Comparison of ENCODE assay signal across 10 mouse cellular contexts in the genomic region with DNA sequence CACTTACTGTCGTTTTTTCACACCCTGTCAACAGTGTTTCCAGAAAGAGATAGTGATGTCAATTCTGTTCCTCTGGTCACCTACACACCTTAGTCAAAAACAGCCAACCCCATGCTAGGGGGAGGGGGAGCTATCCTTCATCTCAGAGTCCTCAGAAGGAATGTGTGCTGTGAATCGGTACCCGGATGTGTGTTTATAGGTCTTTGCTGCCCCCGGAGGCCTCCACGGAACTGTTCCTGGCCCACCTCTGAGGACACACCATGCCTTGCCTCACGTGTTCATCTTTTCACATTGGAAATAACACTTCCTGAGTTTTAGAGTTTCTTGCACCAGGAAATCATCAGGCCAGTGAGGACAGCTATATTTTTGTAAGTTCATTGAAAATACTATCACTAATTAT. TPM values are rescaled to one million over a fixed set of nuclear protein-coding genes. Genes with fewer than 3 reads are reported as not detected.
DNase-seq lines count a peak whose midpoint lies in the region; ATAC-seq lines count a peak whose summit lies in the region.
"Had no signal": no experiment of that assay in that cellular context is flagged by ENCODE, and none has a peak within 500 bp of the region (broad histone marks: within the 10 kb centered on the region; RNA-seq: fewer than 3 reads in every experiment).

No protein-coding gene starts in this region.

- ATAC-seq in forebrain, embryonic 14.5 days, result no peak
- no peak for ATAC-seq in forebrain, embryonic 15.5 days (replicated peaks)
- no peak for ATAC-seq in midbrain, embryonic 14.5 days (ENCODE audit: low FRiP score, low TSS enrichment)
- ATAC-seq in midbrain, embryonic 16.5 days, result no peak

- no peak overlapping the region for H3K4me2 ChIP-seq in forebrain, embryonic 14.5 days (ENCODE audit: low read length)
- no peak overlapping the region for H3K4me2 ChIP-seq in forebrain, embryonic 15.5 days (replicated peaks)
- no peak overlapping the region for H3K4me2 ChIP-seq in midbrain, embryonic 14.5 days (ENCODE audit: low read length)
- H3K4me2 ChIP-seq in midbrain, embryonic 16.5 days (ENCODE audit: low read length), result no peak overlapping the region
- H3K4me2 ChIP-seq: heart, embryonic 13.5 days had no signal

- no peaks in the 10 kb centered on the region for H3K9me3 ChIP-seq in forebrain, embryonic 14.5 days (replicated peaks; ENCODE audit: control insufficient read depth, low read length)
- no peaks in the 10 kb centered on the region for H3K9me3 ChIP-seq in forebrain, embryonic 15.5 days
- H3K9me3 ChIP-seq in midbrain, embryonic 14.5 days (ENCODE audit: control insufficient read depth, low read length), result no peaks in the 10 kb centered on the region
- H3K9me3 ChIP-seq in midbrain, embryonic 16.5 days (replicated peaks; ENCODE audit: control insufficient read depth, low read length, poor library complexity, severe bottlenecking), result no peaks in the 10 kb centered on the region
- H3K9me3 ChIP-seq: heart, embryonic 13.5 days had no signal

- intact Hi-C loops in gastrocnemius, postnatal 36 days (cut with DNase I), result no loop called here

- peaks cover 33% of the 10 kb centered on the region for H3K27me3 ChIP-seq in forebrain, embryonic 14.5 days (replicated peaks; ENCODE audit: control insufficient read depth, insufficient read depth, low read length)
- peaks cover 44% of the 10 kb centered on the region for H3K27me3 ChIP-seq in forebrain, embryonic 15.5 days
- H3K27me3 ChIP-seq in midbrain, embryonic 14.5 days (ENCODE audit: control insufficient read depth, insufficient read depth, low read length), result peaks cover 42% of the 10 kb centered on the region
- peaks cover 24% of the 10 kb centered on the region for H3K27me3 ChIP-seq in midbrain, embryonic 16.5 days (ENCODE audit: control insufficient read depth, insufficient read depth, low read depth, low read length)

- H3K4me3 ChIP-seq in forebrain, embryonic 14.5 days (ENCODE audit: low read depth, low read length), result no peak overlapping the region
- H3K4me3 ChIP-seq in forebrain, embryonic 15.5 days, result no peak overlapping the region
- no peak overlapping the region for H3K4me3 ChIP-seq in midbrain, embryonic 14.5 days (replicated peaks; ENCODE audit: low read depth, low read length)
- H3K4me3 ChIP-seq in midbrain, embryonic 16.5 days (ENCODE audit: low read depth, low read length), result no peak overlapping the region
- H3K4me3 ChIP-seq: heart, embryonic 13.5 days had no signal

- H3K4me1 ChIP-seq in forebrain, embryonic 14.5 days (ENCODE audit: control insufficient read depth, insufficient read depth, low read length), result 0 out of 2 replicates have a peak, but pooled peaks cover 10% of the 10 kb centered on the region
- H3K4me1 ChIP-seq in forebrain, embryonic 15.5 days, result peaks cover 14% of the 10 kb centered on the region
- H3K4me1 ChIP-seq in midbrain, embryonic 14.5 days (ENCODE audit: control insufficient read depth, insufficient read depth, low read length), result peaks cover 6% of the 10 kb centered on the region
- peaks cover 6% of the 10 kb centered on the region for H3K4me1 ChIP-seq in midbrain, embryonic 16.5 days (ENCODE audit: control insufficient read depth, insufficient read depth, low read length)

- no peak overlapping the region for H3K9ac ChIP-seq in forebrain, embryonic 14.5 days (ENCODE audit: low read length)
- H3K9ac ChIP-seq in forebrain, embryonic 15.5 days (replicated peaks), result no peak overlapping the region
- H3K9ac ChIP-seq in midbrain, embryonic 14.5 days (replicated peaks; ENCODE audit: low read length), result no peak overlapping the region
- no peak overlapping the region for H3K9ac ChIP-seq in midbrain, embryonic 16.5 days (ENCODE audit: low read depth, low read length)
- H3K9ac ChIP-seq: heart, embryonic 13.5 days had no signal

- 21% methylated on average over 6 of the region's 6 CpGs for WGBS in forebrain, embryonic 14.5 days
- 18% methylated on average over 6 of the region's 6 CpGs for WGBS in forebrain, embryonic 15.5 days
- 26% methylated on average over 6 of the region's 6 CpGs for WGBS in midbrain, embryonic 14.5 days
- WGBS in midbrain, embryonic 16.5 days, result 23% methylated on average over 6 of the region's 6 CpGs

- H3K36me3 ChIP-seq in forebrain, embryonic 14.5 days (ENCODE audit: control insufficient read depth, insufficient read depth, low read length), result no peaks in the 10 kb centered on the region
- no peaks in the 10 kb centered on the region for H3K36me3 ChIP-seq in forebrain, embryonic 15.5 days
- H3K36me3 ChIP-seq in midbrain, embryonic 14.5 days (ENCODE audit: control insufficient read depth, insufficient read depth, low read length), result no peaks in the 10 kb centered on the region
- H3K36me3 ChIP-seq in midbrain, embryonic 16.5 days (ENCODE audit: control insufficient read depth, insufficient read depth, low read length), result no peaks in the 10 kb centered on the region
- H3K36me3 ChIP-seq: heart, embryonic 13.5 days had no signal

- H3K27ac ChIP-seq in forebrain, embryonic 14.5 days (ENCODE audit: low read depth, low read length), result no peak overlapping the region
- no peak overlapping the region for H3K27ac ChIP-seq in forebrain, embryonic 15.5 days (replicated peaks)
- H3K27ac ChIP-seq in midbrain, embryonic 14.5 days (replicated peaks; ENCODE audit: low read depth, low read length), result no peak overlapping the region
- H3K27ac ChIP-seq in midbrain, embryonic 16.5 days (ENCODE audit: low read length), result no peak overlapping the region
- H3K27ac ChIP-seq: heart, embryonic 13.5 days had no signal

- peak; percentile 22 for DNase-seq in forebrain, embryonic 14.5 days (ENCODE audit: low spot score)
- DNase-seq in midbrain, embryonic 14.5 days, result peak; percentile 38
- peak; percentile 61 for DNase-seq in embryo, embryonic 11 days
- DNase-seq in thymus, postnatal 25 days, result peak; percentile 11
- no peak for DNase-seq in gastrocnemius, postnatal 36 days
- DNase-seq in urinary bladder, adult 18-20 months (ENCODE audit: low spot score in 2 of 2), result no peak
- DNase-seq: kidney, postnatal 25 days had no signal

RNA-seq across cellular contexts. Expression of gene Ccdc32, which starts 51.1 kb away (rescaled TPM):
- polyA plus RNA-seq in forebrain, embryonic 14.5 days (2014; fragmentation: Nextera tagmentation; extraction: Ambion mirVana), result 39.4 and 41.6 TPM in 2 replicates
- 38.3 and 43.3 TPM in 2 replicates for polyA plus RNA-seq in forebrain, embryonic 15.5 days (2015; fragmentation: Nextera tagmentation; extraction: Ambion mirVana)
- 37.0 and 40.6 TPM in 2 replicates for polyA plus RNA-seq in midbrain, embryonic 14.5 days (2014; fragmentation: Nextera tagmentation; extraction: Ambion mirVana)
- 40.7 and 44.6 TPM in 2 replicates for polyA plus RNA-seq in midbrain, embryonic 16.5 days (2015; fragmentation: Nextera tagmentation; extraction: Ambion mirVana)
- total RNA-seq in gastrocnemius, postnatal 36 days (2021), result 1 to 10 TPM; 3.3 to 4.6 TPM

RNA-seq across cellular contexts. Expression of gene Chst14, which starts 51.8 kb away (rescaled TPM):
- 7.1 and 7.4 TPM in 2 replicates for polyA plus RNA-seq in forebrain, embryonic 14.5 days (2014; fragmentation: Nextera tagmentation; extraction: Ambion mirVana)
- 6.0 and 6.6 TPM in 2 replicates for polyA plus RNA-seq in forebrain, embryonic 15.5 days (2015; fragmentation: Nextera tagmentation; extraction: Ambion mirVana)
- polyA plus RNA-seq in midbrain, embryonic 14.5 days (2014; fragmentation: Nextera tagmentation; extraction: Ambion mirVana), result 3.0 and 7.1 TPM in 2 replicates
- 4.6 and 4.7 TPM in 2 replicates for polyA plus RNA-seq in midbrain, embryonic 16.5 days (2015; fragmentation: Nextera tagmentation; extraction: Ambion mirVana)
- total RNA-seq in gastrocnemius, postnatal 36 days (2021), result 1 to 10 TPM; 2.6 to 2.9 TPM

RNA-seq across cellular contexts. Expression of gene Rpusd2, which starts 56.5 kb away (rescaled TPM):
- 4.2 and 4.6 TPM in 2 replicates for polyA plus RNA-seq in forebrain, embryonic 14.5 days (2014; fragmentation: Nextera tagmentation; extraction: Ambion mirVana)
- 4.6 and 5.4 TPM in 2 replicates for polyA plus RNA-seq in forebrain, embryonic 15.5 days (2015; fragmentation: Nextera tagmentation; extraction: Ambion mirVana)
- polyA plus RNA-seq in midbrain, embryonic 14.5 days (2014; fragmentation: Nextera tagmentation; extraction: Ambion mirVana), result 4.5 and 5.0 TPM in 2 replicates
- polyA plus RNA-seq in midbrain, embryonic 16.5 days (2015; fragmentation: Nextera tagmentation; extraction: Ambion mirVana), result 4.1 and 4.5 TPM in 2 replicates
- 1 to 10 TPM; 2.7 to 2.8 TPM for total RNA-seq in gastrocnemius, postnatal 36 days (2021)

Comparison
In these comparisons a context has a peak if more than half of its experiments do, and no peak if none do; other contexts are left out.
1. DNase-seq: peak in forebrain, embryonic 14.5 days (single experiment), midbrain, embryonic 14.5 days (single experiment), embryo, embryonic 11 days (single experiment) and thymus, postnatal 25 days (single experiment); none in gastrocnemius, postnatal 36 days (0 of 2) and urinary bladder, adult 18-20 months (0 of 2).